Mouse (Mus musculus): ENCODE measurements around the gene Foxa3. TPM values are rescaled to one million over a fixed set of nuclear protein-coding genes. Genes with fewer than 3 reads are reported as not detected.

Foxa3 gene
- polyA plus RNA-seq, 1 experiment from 2014 or later, result 30.8 TPM

DNA sequence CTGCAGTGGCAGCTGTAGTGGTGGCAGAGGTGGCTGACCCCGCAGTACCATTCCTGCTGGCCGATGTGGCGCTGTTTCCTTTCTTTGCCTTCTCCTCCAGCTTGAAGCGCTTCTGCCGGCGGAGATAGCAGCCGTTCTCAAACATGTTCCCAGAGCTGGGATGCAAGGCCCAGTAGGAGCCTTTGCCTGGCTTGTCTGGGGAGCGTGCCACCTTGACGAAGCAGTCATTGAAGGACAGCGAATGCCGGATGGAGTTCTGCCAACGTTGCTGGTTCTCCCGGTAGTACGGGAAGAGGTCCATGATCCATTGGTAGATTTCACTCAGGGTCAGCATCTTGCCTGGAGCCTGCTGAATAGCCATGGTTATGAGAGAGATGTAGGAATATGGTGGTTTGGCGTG lies 8.9 kb downstream of the Foxa3 start:
- no peaks in the 10 kb centered on the region for H3K9me3 ChIP-seq (ENCODE audit: control insufficient read depth, low read length)
- no peak overlapping the region for H3K27ac ChIP-seq (ENCODE audit: low read length)
- ATAC-seq, result no peak
- 72% methylated on average over 15 of the region's 15 CpGs for WGBS
- H3K4me2 ChIP-seq (ENCODE audit: low read depth, low read length), result no peak overlapping the region
- H3K36me3 ChIP-seq (ENCODE audit: control insufficient read depth, insufficient read depth, low read length), result no peaks in the 10 kb centered on the region
- H3K9ac ChIP-seq (ENCODE audit: low read depth, low read length), result no peak overlapping the region
- peaks cover 22% of the 10 kb centered on the region for H3K4me1 ChIP-seq (ENCODE audit: control insufficient read depth, insufficient read depth, low read length)
- H3K4me3 ChIP-seq (ENCODE audit: low read length), result no peak overlapping the region
- no peaks in the 10 kb centered on the region; the same call in 1 of the 2 replicates for H3K27me3 ChIP-seq (replicated peaks; ENCODE audit: control insufficient read depth, insufficient read depth, low read length)

GRCm38 (mm10) chr7:19012882-19013281 lies 10.5 kb downstream of the Foxa3 start:
- WGBS, result 43% methylated on average over 2 of the region's 2 CpGs
- H3K4me2 ChIP-seq (ENCODE audit: low read depth, low read length), result no peak overlapping the region
- H3K27me3 ChIP-seq (replicated peaks; ENCODE audit: control insufficient read depth, insufficient read depth, low read length), result no peaks in the 10 kb centered on the region
- H3K9ac ChIP-seq (ENCODE audit: low read depth, low read length), result peak overlapping the region; percentile 74; the same call in 1 of the 2 replicates
- no peaks in the 10 kb centered on the region for H3K36me3 ChIP-seq (ENCODE audit: control insufficient read depth, insufficient read depth, low read length)
- peaks cover 23% of the 10 kb centered on the region for H3K4me1 ChIP-seq (ENCODE audit: control insufficient read depth, insufficient read depth, low read length)
- ATAC-seq, result 0 out of 2 replicates have a peak, but pooled peaks have one; percentile 22
- H3K9me3 ChIP-seq (ENCODE audit: control insufficient read depth, low read length), result no peaks in the 10 kb centered on the region
- no peak overlapping the region; the same call in 1 of the 2 replicates for H3K27ac ChIP-seq (ENCODE audit: low read length)
- no peak overlapping the region for H3K4me3 ChIP-seq (ENCODE audit: low read length)

GRCm38 (mm10) chr7:19012025-19012621 lies 11.2 kb downstream of the Foxa3 start:
- Histone ChIP-seq H3K4me3 (ENCODE audit: low read length) (peak overlapping the region; percentile 45), H3K4me1 (ENCODE audit: control insufficient read depth, insufficient read depth, low read length) (peaks cover 30% of the 10 kb centered on the region), H3K9me3 (ENCODE audit: control insufficient read depth, low read length) (no peaks in the 10 kb centered on the region), H3K27me3 (replicated peaks; ENCODE audit: control insufficient read depth, insufficient read depth, low read length) (no peaks in the 10 kb centered on the region), H3K9ac (ENCODE audit: low read depth, low read length) (peak overlapping the region; percentile 74), H3K4me2 (ENCODE audit: low read depth, low read length) (peak overlapping the region; percentile 64), H3K36me3 (ENCODE audit: control insufficient read depth, insufficient read depth, low read length) (0 out of 2 replicates have a peak, but pooled peaks cover 4% of the 10 kb centered on the region), H3K27ac (ENCODE audit: low read length) (peak overlapping the region; percentile 75)
- 5% methylated on average over 28 of the region's 31 CpGs for WGBS
- peak; percentile 41 for ATAC-seq

- Histone ChIP-seq H3K9ac (ENCODE audit: low read depth, low read length) (no peak overlapping the region), H3K4me1 (ENCODE audit: control insufficient read depth, insufficient read depth, low read length) (peaks cover 44% of the 10 kb centered on the region), H3K36me3 (ENCODE audit: control insufficient read depth, insufficient read depth, low read length) (peaks cover 7% of the 10 kb centered on the region), H3K4me2 (ENCODE audit: low read depth, low read length) (no peak overlapping the region), H3K27me3 (replicated peaks; ENCODE audit: control insufficient read depth, insufficient read depth, low read length) (no peaks in the 10 kb centered on the region), H3K9me3 (ENCODE audit: control insufficient read depth, low read length) (no peaks in the 10 kb centered on the region), H3K4me3 (ENCODE audit: low read length) (no peak overlapping the region), H3K27ac (ENCODE audit: low read length) (no peak overlapping the region)
- ATAC-seq, result no peak
- 80% methylated on average over 7 of the region's 7 CpGs for WGBS
Observed at GRCm38 (mm10) chr7:19010581-19010980, 12.8 kb downstream of the Foxa3 start.

DNA sequence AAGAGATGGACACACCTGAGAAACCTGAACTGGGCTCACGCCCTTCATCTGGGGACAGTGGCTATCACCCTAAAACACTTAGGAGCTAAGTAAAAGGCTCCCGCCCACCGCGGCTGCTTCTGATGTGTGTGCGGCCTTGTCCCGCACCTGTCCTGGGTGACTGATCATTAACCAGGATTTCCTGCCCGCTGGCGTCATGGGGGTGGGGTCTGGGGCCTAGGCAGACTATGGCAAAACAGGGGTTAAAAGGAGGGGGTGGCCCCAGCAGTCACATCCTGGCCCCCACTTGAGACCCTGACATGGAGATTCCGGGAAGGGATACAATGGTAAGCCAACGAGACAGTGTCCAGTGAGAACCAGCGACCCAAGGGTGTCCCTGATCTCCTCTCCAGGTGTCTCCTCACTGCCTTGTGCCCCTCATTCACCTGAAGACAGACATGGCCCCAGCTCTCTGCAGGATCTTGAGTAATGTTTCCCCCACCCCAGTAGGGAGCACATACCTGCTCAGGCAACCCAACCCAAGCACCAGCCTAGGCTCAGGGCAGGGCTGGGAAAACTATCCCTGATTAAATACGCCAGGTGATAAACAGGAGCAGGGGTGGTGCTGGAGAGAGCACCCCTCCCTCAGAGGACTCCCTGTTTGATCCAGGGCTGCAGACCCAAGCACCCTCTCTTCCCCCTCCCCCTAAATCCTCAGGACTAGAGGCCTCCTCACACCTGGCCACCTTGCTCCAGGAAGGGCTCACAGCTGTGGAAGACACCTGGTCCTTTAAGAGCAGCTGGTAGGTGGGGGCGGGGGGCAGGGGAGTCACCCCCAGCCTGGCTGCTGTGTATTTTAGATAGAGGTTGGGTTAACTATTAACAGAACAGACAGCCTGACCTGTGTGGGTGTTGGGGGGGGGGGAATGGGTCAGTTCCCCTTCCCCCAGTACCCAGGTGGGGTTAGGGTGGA lies 16.0 kb downstream of the Foxa3 start:
- peak overlapping the region; percentile 21 for H3K4me3 ChIP-seq (ENCODE audit: low read length)
- H3K4me1 ChIP-seq (ENCODE audit: control insufficient read depth, insufficient read depth, low read length), result peaks cover 50% of the 10 kb centered on the region
- H3K4me2 ChIP-seq (ENCODE audit: low read depth, low read length), result peak overlapping the region; percentile 49
- H3K36me3 ChIP-seq (ENCODE audit: control insufficient read depth, insufficient read depth, low read length), result peaks cover 11% of the 10 kb centered on the region
- ATAC-seq, result peak; percentile 57
- H3K9me3 ChIP-seq (ENCODE audit: control insufficient read depth, low read length), result no peaks in the 10 kb centered on the region
- no peaks in the 10 kb centered on the region for H3K27me3 ChIP-seq (replicated peaks; ENCODE audit: control insufficient read depth, insufficient read depth, low read length)
- peak overlapping the region; percentile 92 for H3K27ac ChIP-seq (ENCODE audit: low read length)
- peak overlapping the region; percentile 51 for H3K9ac ChIP-seq (ENCODE audit: low read depth, low read length)
- WGBS, result 58% methylated on average over 13 of the region's 13 CpGs

GRCm38 (mm10) chr7:19006476-19006875 lies 16.9 kb downstream of the Foxa3 start:
- Histone ChIP-seq H3K36me3 (ENCODE audit: control insufficient read depth, insufficient read depth, low read length) (peaks cover 11% of the 10 kb centered on the region), H3K9ac (ENCODE audit: low read depth, low read length) (peak overlapping the region; percentile 90; the same call in 1 of the 2 replicates), H3K4me3 (ENCODE audit: low read length) (peak overlapping the region; percentile 86), H3K27ac (ENCODE audit: low read length) (peak overlapping the region; percentile 92; the same call in 1 of the 2 replicates), H3K4me2 (ENCODE audit: low read depth, low read length) (peak overlapping the region; percentile 99), H3K27me3 (replicated peaks; ENCODE audit: control insufficient read depth, insufficient read depth, low read length) (no peaks in the 10 kb centered on the region), H3K9me3 (ENCODE audit: control insufficient read depth, low read length) (no peaks in the 10 kb centered on the region), H3K4me1 (ENCODE audit: control insufficient read depth, insufficient read depth, low read length) (peaks cover 51% of the 10 kb centered on the region)
- 6% methylated on average over 12 of the region's 12 CpGs for WGBS
- ATAC-seq, result peak; percentile 19

DNA sequence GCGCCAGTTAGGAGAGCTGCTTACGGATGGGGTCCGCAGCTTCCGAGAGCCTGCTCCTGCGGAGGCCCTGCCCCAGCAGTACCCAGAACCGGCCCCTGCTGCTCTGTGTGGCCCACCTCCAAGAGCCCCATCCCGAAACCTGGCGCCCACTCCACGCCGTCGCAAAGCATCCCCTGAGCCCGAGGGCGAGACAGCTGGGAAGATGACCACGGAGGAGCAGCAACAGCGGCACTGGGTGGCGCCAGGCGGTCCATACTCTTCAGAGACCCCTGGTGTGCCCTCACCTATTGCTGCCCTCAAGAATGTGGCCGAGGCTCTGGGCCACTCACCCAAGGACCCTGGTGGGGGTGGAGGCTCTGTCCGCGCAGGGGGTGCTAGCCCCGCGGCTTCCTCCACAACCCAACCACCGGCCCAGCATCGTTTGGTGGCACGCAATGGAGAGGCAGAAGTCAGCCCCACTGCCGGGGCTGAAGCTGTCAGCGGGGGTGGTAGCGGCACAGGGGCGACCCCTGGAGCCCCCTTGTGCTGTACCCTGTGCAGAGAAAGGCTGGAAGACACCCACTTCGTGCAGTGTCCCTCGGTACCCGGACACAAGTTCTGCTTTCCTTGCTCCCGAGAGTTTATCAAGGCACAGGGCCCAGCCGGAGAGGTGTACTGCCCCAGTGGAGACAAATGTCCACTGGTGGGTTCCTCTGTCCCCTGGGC lies 17.8 kb downstream of the Foxa3 start:
- peak overlapping the region; percentile 90 for H3K9ac ChIP-seq (ENCODE audit: low read depth, low read length)
- H3K4me1 ChIP-seq (ENCODE audit: control insufficient read depth, insufficient read depth, low read length), result peaks cover 55% of the 10 kb centered on the region
- no peaks in the 10 kb centered on the region for H3K27me3 ChIP-seq (replicated peaks; ENCODE audit: control insufficient read depth, insufficient read depth, low read length)
- peak overlapping the region; percentile 86 for H3K4me3 ChIP-seq (ENCODE audit: low read length)
- peaks cover 11% of the 10 kb centered on the region for H3K36me3 ChIP-seq (ENCODE audit: control insufficient read depth, insufficient read depth, low read length)
- no peak for ATAC-seq
- H3K27ac ChIP-seq (ENCODE audit: low read length), result no peak overlapping the region; the same call in 1 of the 2 replicates
- H3K4me2 ChIP-seq (ENCODE audit: low read depth, low read length), result peak overlapping the region; percentile 99
- H3K9me3 ChIP-seq (ENCODE audit: control insufficient read depth, low read length), result no peaks in the 10 kb centered on the region
- 66% methylated on average over 34 of the region's 34 CpGs for WGBS

DNA sequence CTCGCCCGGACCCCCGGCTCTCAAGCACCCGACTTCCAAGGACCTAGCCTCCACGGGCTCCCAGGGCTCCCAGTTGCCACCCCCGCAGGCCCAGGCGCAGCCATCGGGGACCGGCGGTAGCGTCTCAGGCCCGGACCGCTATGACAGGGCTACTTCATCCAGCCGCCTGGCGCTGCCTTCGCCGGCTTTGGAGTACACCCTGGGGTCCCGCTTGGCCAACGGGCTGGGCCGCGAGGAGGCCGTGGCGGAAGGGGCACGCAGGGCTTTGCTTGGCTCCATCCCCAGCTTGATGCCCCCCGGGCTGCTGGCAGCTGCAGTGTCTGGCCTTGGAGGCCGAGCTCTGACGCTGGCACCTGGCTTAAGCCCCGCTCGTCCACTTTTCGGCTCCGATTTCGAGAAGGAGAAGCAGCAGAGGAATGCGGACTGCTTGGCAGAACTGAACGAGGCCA lies 18.7 kb downstream of the Foxa3 start:
- Histone ChIP-seq H3K9ac (ENCODE audit: low read depth, low read length) (peak overlapping the region; percentile 90), H3K4me3 (ENCODE audit: low read length) (peak overlapping the region; percentile 86), H3K36me3 (ENCODE audit: control insufficient read depth, insufficient read depth, low read length) (peaks cover 11% of the 10 kb centered on the region), H3K27ac (ENCODE audit: low read length) (peak overlapping the region; percentile 98), H3K27me3 (replicated peaks; ENCODE audit: control insufficient read depth, insufficient read depth, low read length) (no peaks in the 10 kb centered on the region), H3K4me1 (ENCODE audit: control insufficient read depth, insufficient read depth, low read length) (peaks cover 54% of the 10 kb centered on the region), H3K9me3 (ENCODE audit: control insufficient read depth, low read length) (no peaks in the 10 kb centered on the region), H3K4me2 (ENCODE audit: low read depth, low read length) (peak overlapping the region; percentile 99)
- WGBS, result 3% methylated on average over 34 of the region's 34 CpGs
- no peak for ATAC-seq
